Mouse (Mus musculus): ENCODE measurements at regions not wholly inside any gene's neighbourhood (a gene's known extent, or its start where the extent isn't known, plus 50 kb on each side); places are given as distances from the start of the nearest gene placed in this dataset.

GRCm38 (mm10) chr3:149115901-149116300, 125.5 kb upstream of the Adgrl2 start:
- DNase-seq (ENCODE audit: low spot score in 2 of 2): no peak

GRCm38 (mm10) chr3:149112878-149113277, 122.5 kb upstream of the Adgrl2 start:
- no peak for DNase-seq (ENCODE audit: low spot score in 2 of 2)

DNA sequence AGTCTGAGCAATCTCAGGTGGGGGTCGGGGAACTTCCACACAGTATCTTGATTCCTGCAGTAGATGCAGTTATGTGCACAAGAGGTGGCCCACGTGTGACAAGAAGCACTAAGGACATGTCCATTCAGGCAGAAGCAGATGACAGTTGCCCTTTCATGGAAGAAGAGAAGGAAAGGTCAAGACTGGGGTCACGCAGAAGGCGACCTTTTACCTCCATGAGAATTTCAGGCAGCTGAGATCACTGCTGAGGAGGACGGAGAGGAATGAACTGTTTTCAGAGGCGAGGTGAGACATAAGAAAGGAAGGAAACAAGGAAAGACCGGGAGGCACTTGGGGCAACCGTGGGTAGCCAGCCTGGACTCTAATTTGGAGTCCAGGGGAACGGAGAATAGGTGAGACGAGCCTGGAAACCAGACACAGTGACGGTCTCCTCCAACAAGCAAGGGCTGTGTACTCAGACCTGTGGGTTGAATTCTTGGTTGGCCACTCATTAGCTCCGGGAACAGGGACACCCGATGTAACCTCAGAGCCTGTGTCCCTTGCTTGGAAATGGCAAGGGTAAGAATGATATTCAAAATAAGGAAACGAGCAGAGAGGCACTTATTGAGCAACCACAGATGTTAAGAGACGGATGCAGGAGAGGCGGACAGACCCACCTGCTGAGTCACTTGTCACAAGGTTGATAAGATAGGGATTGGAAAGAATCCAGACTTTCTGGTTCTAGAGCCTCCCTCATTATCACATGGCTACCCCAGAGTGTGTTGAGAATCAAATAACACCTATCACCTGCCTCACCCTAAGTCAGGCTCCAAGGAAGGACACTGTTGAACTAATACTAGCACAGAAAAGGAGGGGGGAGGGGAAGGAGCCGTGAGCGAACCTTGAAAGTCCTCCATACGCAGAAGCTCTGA, 121.4 kb upstream of the Adgrl2 start:
- DNase-seq (ENCODE audit: low spot score in 2 of 2): no peak

GRCm38 (mm10) chr3:149110831-149111230, 120.5 kb upstream of the Adgrl2 start:
- no peak for DNase-seq (ENCODE audit: low spot score in 2 of 2)

- no peak for DNase-seq (ENCODE audit: low spot score in 2 of 2)
These were observed 115.5 kb upstream of the Adgrl2 start for GRCm38 (mm10) chr3:149105709-149106450.

DNA sequence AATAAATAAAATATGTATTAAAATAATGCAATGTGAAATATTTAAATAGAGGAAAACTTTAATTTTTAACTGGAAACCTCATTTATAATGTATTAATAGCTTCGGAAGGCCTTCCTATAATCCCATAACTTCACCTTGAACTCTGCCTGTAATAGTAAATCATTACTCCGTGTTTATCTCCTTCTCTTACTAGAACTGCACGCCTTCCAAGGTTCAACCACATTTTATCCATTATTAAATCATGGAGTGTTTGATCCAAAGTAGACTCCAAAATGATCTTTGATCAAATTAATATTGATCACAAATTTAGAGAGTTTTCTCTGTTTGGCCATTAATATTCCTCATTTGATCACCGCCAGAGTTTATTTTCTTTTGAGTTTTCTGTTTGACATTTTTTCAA, 114.8 kb upstream of the Adgrl2 start:
- DNase-seq (ENCODE audit: low spot score in 2 of 2): no peak

DNA sequence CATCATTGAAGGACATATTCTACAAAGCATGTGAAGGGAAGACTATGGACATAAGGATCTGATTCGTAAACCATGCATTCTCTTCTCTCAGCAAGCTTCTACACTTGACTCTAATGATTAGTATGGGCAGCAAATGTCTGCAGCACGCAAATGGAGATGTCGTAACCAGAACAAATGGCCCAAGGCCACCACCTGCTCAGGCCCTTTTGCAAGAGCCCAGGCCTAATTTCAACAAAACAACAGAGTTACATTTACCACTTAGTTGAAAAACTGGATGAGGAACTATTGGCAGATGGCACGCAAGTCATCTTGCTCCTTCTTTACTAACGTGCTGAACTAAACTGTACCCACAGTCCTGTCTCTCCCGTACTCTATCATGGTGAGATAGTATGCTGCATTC, 113.7 kb upstream of the Adgrl2 start:
- no peak for DNase-seq (ENCODE audit: low spot score in 2 of 2)

DNA sequence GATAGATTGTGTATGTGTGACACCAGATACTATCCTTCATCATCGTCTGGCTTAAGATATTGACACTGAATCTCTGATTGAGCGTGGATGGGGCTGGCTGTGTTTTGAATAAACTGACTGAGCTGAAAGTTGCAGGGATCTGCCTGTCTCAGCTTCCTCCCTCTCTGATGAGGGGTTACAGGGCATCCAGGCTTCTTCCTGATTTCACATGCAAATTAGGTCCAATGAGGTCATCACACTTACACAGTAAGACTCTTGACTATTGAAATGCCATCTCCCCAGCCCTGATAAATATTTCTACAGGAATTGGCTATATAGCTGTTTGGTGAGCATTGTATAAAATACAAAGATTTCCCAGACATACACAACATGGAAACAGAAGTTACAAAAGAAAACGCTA, 113.1 kb upstream of the Adgrl2 start:
- no peak for DNase-seq (ENCODE audit: low spot score in 2 of 2)

GRCm38 (mm10) chr3:149102846-149103245, 112.5 kb upstream of the Adgrl2 start:
- DNase-seq (ENCODE audit: low spot score in 2 of 2): no peak

GRCm38 (mm10) chr3:149101785-149102184, 111.4 kb upstream of the Adgrl2 start:
- no peak for DNase-seq (ENCODE audit: low spot score in 2 of 2)

GRCm38 (mm10) chr3:149098764-149099163, 108.4 kb upstream of the Adgrl2 start:
- DNase-seq (ENCODE audit: low spot score in 2 of 2): no peak

DNA sequence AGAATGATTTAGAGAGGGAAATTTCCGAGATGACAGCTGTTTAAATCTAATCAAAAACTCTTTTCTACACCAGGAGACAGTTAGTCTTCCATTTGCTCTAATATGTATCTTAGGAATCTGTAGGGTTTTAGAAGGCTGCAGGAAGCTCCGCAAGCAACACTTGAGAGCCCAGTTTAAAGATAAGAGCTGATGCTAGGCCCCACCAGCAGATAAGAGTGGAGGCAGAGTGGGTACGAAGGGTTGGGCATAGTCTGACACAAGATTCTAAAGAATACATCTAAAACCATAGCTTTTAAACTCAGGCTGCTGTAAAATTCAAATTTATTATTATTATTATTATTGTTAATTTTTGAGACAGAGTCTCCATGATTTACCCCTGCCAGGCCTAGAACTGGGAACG, 106.7 kb upstream of the Adgrl2 start:
- DNase-seq (ENCODE audit: low spot score in 2 of 2): no peak

DNA sequence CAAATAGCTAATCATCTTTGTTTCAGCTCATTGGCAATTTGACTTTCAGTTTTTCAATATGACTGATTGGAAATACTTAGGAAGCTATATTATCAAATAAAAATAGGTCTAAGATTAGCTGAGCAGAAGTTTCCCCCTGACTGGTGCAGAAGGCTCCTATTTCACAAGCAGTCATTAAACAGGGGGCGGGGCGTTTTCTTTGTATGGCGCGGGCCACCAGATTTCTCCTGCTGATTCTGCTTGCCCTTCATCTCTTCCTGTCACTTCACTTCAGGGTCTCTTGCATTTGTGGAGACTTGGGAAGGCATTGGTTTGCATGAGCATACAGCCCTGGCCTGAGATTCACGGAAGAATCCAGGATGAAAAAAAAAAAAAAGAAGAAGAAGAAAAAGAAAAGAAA, 102.3 kb upstream of the Adgrl2 start:
- DNase-seq (ENCODE audit: low spot score in 2 of 2): no peak

- DNase-seq (ENCODE audit: low spot score in 2 of 2): no peak
These were observed 99.7 kb upstream of the Adgrl2 start for GRCm38 (mm10) chr3:149090103-149090502.

- DNase-seq (ENCODE audit: low spot score in 2 of 2): no peak
These were observed 98.3 kb upstream of the Adgrl2 start for GRCm38 (mm10) chr3:149088621-149089128.

GRCm38 (mm10) chr3:149087488-149087887, 97.1 kb upstream of the Adgrl2 start:
- DNase-seq (ENCODE audit: low spot score in 2 of 2): no peak

- no peak for DNase-seq (ENCODE audit: low spot score in 2 of 2)
These were observed 96.3 kb upstream of the Adgrl2 start for GRCm38 (mm10) chr3:149086704-149087103.

DNA sequence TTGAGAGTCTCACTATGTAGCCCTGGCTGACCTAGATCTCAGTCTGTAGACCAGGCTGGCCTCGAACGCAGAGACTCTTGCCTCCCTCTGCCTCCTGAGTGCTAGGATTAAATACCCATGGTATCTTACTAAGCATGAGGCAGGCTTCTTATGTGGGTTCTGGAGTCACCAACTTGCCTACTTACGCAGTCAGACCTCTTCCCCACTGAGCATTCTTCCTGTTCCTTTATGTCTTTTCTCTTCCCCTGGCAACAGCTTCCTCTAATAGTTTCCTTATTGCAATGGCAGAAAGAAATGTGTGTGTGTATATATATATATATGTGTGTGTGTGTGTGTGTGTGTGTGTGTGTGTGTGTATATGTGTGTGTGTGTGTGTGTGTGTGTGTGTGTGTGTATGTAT, 95.7 kb upstream of the Adgrl2 start:
- no peak for DNase-seq (ENCODE audit: low spot score in 2 of 2)

- no peak for DNase-seq (ENCODE audit: low spot score in 2 of 2)
These were observed 94.7 kb upstream of the Adgrl2 start for GRCm38 (mm10) chr3:149084861-149085598.

DNA sequence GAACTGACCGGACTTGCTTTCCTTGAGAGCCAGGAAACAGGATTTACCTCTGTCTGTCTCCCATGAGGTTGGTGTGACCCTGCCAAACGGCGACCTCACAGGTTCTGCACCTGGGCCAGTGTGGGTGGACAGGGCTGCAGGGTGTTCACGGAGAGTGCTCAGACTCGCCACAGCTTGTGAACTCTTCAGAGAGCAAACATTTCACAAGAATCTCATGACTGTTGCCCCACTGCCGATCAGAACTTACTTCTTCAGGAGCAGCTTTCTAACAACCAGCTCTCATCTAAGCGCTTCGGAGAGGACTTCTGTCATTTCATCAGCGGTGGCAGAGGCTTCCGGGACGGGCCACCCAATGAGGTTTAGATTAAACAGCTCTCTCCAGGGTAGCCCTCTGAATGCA, 93.0 kb upstream of the Adgrl2 start:
- DNase-seq (ENCODE audit: low spot score in 2 of 2): no peak

GRCm38 (mm10) chr3:149078881-149079280, 88.5 kb upstream of the Adgrl2 start:
- DNase-seq (ENCODE audit: low spot score in 2 of 2): no peak

DNA sequence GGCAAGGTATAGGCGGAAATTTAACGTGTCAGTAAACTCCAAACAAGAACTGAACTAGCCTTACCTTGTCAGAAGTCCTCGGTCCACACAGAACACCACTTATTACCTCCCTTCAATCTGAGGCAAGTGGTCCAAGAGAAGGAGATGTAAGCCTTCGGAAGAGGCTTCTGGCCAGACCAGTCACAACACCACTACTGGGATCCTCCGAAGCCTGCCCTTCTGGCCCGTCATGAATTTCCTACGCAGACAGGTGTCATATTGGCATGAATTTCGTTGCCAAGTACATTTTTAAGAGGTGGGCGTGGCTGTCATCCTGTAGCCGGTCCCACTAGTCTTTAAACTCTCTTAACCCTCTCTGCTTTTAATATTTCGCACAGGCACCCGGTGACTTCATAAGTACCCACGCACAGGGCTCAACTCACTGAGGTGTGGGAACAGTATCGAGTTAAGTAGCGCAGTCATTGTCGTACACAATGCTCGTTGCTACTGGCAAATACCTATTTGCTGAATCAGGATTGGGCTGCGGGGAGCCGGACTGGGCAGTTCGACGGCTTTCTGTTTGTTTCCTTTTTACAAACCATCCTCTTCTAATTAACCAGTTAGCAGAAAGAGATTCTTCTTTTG, 86.7 kb upstream of the Adgrl2 start:
- DNase-seq (ENCODE audit: low spot score in 2 of 2): no peak

Data from frontal cortex, postnatal 10 days (tissue).